Mouse (Mus musculus): ENCODE measurements around the gene Samd4b. TPM values are rescaled to one million over a fixed set of nuclear protein-coding genes. Genes with fewer than 3 reads are reported as not detected.

Gene Samd4b
- total and polyA plus RNA-seq, 2 experiments from 2014 or later, result 19.2 to 56.0 TPM

DNA sequence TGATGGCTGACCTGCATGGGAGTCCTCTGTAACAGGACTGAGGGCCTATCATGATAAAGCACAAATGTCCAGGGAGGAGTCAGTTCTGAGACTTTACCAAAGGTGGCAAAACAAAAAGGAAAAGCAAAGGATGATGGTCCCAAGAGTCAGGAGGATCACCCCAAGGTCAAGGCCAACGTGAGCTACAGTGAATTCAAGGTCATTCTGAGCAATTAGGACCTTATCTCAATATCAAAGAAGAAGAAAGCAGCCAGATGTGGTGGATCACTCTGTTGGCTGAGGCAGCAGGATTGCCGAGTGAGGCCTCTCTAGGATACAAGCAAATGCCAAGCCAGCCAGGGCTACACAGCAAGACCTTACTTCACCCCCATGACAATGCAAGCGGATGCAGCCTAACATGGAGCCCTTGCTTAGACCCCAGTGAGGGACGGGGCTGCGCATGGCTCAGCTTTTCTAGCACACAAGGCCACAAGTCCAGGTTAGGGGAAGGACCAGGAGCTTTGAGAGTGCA, 19.3 kb downstream of the Samd4b start:
- H3K27me3 ChIP-seq (ENCODE audit: insufficient read depth, low read length), result no peaks in the 10 kb centered on the region
- H3K36me3 ChIP-seq (ENCODE audit: insufficient read depth, low read length), result no peaks in the 10 kb centered on the region
- H3K27ac ChIP-seq (ENCODE audit: low read depth, low read length), result no peak overlapping the region
- WGBS, result 87% methylated on average over 5 of the region's 5 CpGs
- no peak overlapping the region for H3K4me3 ChIP-seq (ENCODE audit: low read depth, low read length)
- H3K4me2 ChIP-seq (ENCODE audit: low read depth, low read length, poor library complexity, severe bottlenecking), result no peak overlapping the region
- H3K4me1 ChIP-seq (ENCODE audit: insufficient read depth, low read length), result no peaks in the 10 kb centered on the region
- no peak for DNase-seq (ENCODE audit: low spot score)
- H3K9ac ChIP-seq (replicated peaks; ENCODE audit: low read length, poor library complexity, severe bottlenecking), result no peak overlapping the region
- TF ChIP-seq CTCF (IDR thresholded peaks at IDR 0.05), result no peak
- ATAC-seq (ENCODE audit: low FRiP score), result no peak
- no peaks in the 10 kb centered on the region for H3K9me3 ChIP-seq (ENCODE audit: low read length)

DNA sequence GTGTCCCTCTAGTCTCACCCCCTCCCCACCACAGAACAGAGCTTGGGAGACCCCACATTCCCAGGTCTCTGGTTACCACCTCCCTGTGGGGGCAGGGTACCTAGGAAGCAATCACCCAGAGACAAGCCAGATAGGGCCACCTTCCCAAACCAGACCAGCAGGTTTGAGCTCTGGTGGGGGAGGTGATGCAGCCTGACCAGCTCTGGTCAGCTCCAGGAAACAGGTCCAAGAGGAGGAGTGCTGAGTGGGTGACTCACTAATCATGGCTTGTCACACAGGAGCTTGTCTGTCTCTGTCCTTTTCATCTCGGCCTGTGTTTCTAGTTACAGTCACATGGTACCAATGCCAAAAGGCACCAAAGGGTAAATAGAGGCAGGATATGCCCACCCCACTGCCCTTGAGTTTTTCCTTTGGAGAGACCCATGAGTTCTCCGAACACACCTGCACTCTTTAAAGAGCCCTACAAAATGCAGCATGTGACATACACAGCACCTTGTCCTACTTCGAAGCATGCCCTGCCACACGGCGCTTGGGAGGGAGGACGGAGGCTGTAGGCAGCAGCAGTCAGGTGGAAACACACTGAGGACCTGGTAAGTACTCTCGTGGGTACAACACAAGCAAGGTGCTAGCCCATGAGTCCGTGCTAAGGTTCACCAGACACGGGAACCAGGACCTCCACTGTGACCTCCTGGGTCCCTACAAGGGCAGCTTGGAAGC, 20.0 kb downstream of the Samd4b start:
- Histone ChIP-seq H3K4me3 (ENCODE audit: low read depth, low read length) (no peak overlapping the region), H3K27me3 (ENCODE audit: insufficient read depth, low read length) (no peaks in the 10 kb centered on the region), H3K9ac (replicated peaks; ENCODE audit: low read length, poor library complexity, severe bottlenecking) (no peak overlapping the region), H3K36me3 (ENCODE audit: insufficient read depth, low read length) (no peaks in the 10 kb centered on the region), H3K9me3 (ENCODE audit: low read length) (no peaks in the 10 kb centered on the region), H3K4me2 (ENCODE audit: low read depth, low read length, poor library complexity, severe bottlenecking) (no peak overlapping the region), H3K27ac (ENCODE audit: low read depth, low read length) (no peak overlapping the region), H3K4me1 (ENCODE audit: insufficient read depth, low read length) (no peaks in the 10 kb centered on the region)
- no peak for ATAC-seq (ENCODE audit: low FRiP score)
- TF ChIP-seq CTCF (IDR thresholded peaks at IDR 0.05), result no peak
- DNase-seq (ENCODE audit: low spot score), result no peak
- 90% methylated on average over 9 of the region's 9 CpGs for WGBS

DNA sequence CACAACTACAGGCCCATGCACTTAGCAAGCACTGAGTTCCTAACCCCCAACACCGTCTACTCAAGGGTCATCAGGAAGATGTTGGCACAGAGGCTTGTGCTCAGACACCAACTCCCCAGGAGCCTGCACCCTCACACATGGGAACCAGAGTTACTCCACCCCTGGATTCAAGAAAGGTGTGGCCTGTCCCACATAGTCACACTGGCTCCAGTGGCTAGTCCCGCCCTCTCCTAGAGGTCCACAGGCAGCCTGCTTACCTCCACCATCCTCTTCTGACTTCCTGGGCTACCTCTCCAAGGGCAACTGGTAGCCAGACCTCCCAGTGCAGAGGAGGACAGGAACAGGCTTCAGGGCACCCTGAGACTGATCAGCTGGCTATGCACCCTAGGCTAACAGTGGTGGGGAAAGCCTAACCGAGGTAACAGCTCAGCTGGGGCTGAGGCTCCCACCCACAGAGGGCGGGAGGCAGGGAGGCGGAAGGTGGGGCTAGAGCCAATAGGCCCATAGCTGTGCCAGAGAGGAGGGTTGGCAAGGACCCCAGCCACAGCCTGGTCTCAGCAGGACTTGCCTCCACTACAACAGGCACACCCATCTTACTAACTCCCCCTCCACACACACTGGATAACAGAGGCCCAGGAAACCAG, 21.6 kb downstream of the Samd4b start:
- no peak overlapping the region for H3K27ac ChIP-seq (ENCODE audit: low read depth, low read length)
- H3K9me3 ChIP-seq (ENCODE audit: low read length), result no peaks in the 10 kb centered on the region
- DNase-seq (ENCODE audit: low spot score), result peak; percentile 64
- H3K4me3 ChIP-seq (ENCODE audit: low read depth, low read length), result no peak overlapping the region
- H3K27me3 ChIP-seq (ENCODE audit: insufficient read depth, low read length), result no peaks in the 10 kb centered on the region
- 76% methylated on average over 5 of the region's 5 CpGs for WGBS
- no peaks in the 10 kb centered on the region for H3K36me3 ChIP-seq (ENCODE audit: insufficient read depth, low read length)
- TF ChIP-seq CTCF (IDR thresholded peaks at IDR 0.05), result no peak
- no peaks in the 10 kb centered on the region for H3K4me1 ChIP-seq (ENCODE audit: insufficient read depth, low read length)
- H3K9ac ChIP-seq (replicated peaks; ENCODE audit: low read length, poor library complexity, severe bottlenecking), result no peak overlapping the region
- 0 out of 2 replicates have a peak, but pooled peaks have one; percentile 32 for ATAC-seq (ENCODE audit: low FRiP score)
- H3K4me2 ChIP-seq (ENCODE audit: low read depth, low read length, poor library complexity, severe bottlenecking), result no peak overlapping the region

DNA sequence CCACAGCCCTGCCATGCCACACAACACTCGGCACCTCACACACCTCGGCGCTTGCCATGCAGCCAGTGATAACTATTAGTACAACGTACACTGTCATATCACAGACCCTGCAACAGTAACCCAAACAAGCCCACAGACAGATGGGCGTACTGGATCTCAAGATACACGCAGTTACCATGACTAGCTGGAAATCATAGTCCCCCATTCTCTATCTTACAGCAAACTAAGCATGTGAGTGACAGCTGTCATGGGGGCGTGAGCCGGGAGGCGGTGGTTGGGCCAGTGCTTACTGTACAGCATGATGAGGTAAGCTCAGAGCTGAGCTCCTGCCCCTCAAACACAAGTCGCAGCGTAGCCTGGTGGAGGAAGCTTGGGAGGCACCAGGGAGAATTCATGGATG, 22.3 kb downstream of the Samd4b start:
- ATAC-seq (ENCODE audit: low FRiP score) (no peak), DNase-seq (ENCODE audit: low spot score) (no peak)
- Histone ChIP-seq H3K4me2 (ENCODE audit: low read depth, low read length, poor library complexity, severe bottlenecking) (no peak overlapping the region), H3K9ac (replicated peaks; ENCODE audit: low read length, poor library complexity, severe bottlenecking) (no peak overlapping the region), H3K4me3 (ENCODE audit: low read depth, low read length) (no peak overlapping the region), H3K36me3 (ENCODE audit: insufficient read depth, low read length) (no peaks in the 10 kb centered on the region), H3K4me1 (ENCODE audit: insufficient read depth, low read length) (no peaks in the 10 kb centered on the region), H3K27me3 (ENCODE audit: insufficient read depth, low read length) (no peaks in the 10 kb centered on the region), H3K9me3 (ENCODE audit: low read length) (no peaks in the 10 kb centered on the region), H3K27ac (ENCODE audit: low read depth, low read length) (no peak overlapping the region)
- no peak for TF ChIP-seq CTCF (IDR thresholded peaks at IDR 0.05)
- 96% methylated on average over 11 of the region's 11 CpGs for WGBS

DNA sequence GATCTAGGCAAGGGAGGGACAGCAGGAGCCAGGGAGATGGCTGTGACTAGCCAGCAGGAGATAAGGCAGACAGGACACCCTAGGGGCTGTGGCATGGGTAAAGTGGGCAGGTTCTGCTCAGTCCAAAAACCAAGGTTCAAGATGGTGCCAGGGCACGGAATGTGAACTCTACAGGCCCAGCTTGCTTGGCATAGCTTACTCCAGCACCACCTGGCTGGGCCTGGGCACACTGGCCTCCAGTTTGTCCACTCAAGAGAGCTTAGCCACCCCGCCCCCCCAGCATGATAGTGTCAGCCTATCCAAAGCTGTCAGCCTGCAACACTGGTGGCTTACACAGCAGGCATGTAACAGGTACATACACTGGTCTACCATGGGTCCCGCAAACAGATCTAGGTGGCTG, 24.7 kb downstream of the Samd4b start:
- 96% methylated on average over 3 of the region's 3 CpGs for WGBS
- ATAC-seq (ENCODE audit: low FRiP score) (no peak), DNase-seq (ENCODE audit: low spot score) (no peak)
- no peak for TF ChIP-seq CTCF (IDR thresholded peaks at IDR 0.05)
- H3K4me3 ChIP-seq (ENCODE audit: low read depth, low read length), result no peak overlapping the region
- no peak overlapping the region for H3K4me2 ChIP-seq (ENCODE audit: low read depth, low read length, poor library complexity, severe bottlenecking)
- H3K27me3 ChIP-seq (ENCODE audit: insufficient read depth, low read length), result no peaks in the 10 kb centered on the region
- H3K9me3 ChIP-seq (ENCODE audit: low read length), result no peaks in the 10 kb centered on the region
- no peaks in the 10 kb centered on the region for H3K4me1 ChIP-seq (ENCODE audit: insufficient read depth, low read length)
- H3K36me3 ChIP-seq (ENCODE audit: insufficient read depth, low read length), result peaks cover 3% of the 10 kb centered on the region; the same call in 1 of the 2 replicates
- no peak overlapping the region for H3K27ac ChIP-seq (ENCODE audit: low read depth, low read length)
- no peak overlapping the region for H3K9ac ChIP-seq (replicated peaks; ENCODE audit: low read length, poor library complexity, severe bottlenecking)

DNA sequence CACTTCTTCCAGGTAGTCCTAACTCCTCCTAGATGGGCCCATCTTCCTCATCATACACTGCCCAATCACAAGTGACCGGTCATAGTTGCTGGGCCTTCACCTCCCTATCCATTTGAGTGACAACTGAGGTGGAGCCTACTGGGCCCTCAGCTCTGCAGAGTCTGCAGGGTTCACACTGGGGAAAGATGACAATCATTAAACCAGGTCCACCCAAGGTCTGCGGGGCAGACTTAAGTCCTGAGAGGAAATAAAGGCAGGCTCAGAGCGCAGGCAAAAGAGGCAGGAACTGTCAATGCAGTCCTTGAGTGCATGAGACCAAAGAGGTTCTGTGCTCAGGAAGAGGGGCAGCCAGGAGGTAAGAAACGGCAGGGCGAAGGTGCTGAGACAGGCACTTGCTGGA, 25.3 kb downstream of the Samd4b start:
- Histone ChIP-seq H3K4me2 (ENCODE audit: low read depth, low read length, poor library complexity, severe bottlenecking) (no peak overlapping the region), H3K9ac (replicated peaks; ENCODE audit: low read length, poor library complexity, severe bottlenecking) (no peak overlapping the region)

More for the DNA sequence above, 25.3 kb downstream of the Samd4b start:
- TF ChIP-seq CTCF (IDR thresholded peaks at IDR 0.05), result no peak
- DNase-seq (ENCODE audit: low spot score), result no peak
- ATAC-seq (ENCODE audit: low FRiP score), result no peak
- H3K27me3 ChIP-seq (ENCODE audit: insufficient read depth, low read length), result no peaks in the 10 kb centered on the region
- peaks cover 5% of the 10 kb centered on the region for H3K36me3 ChIP-seq (ENCODE audit: insufficient read depth, low read length)
- WGBS, result 92% methylated on average over 5 of the region's 5 CpGs
- H3K4me1 ChIP-seq (ENCODE audit: insufficient read depth, low read length), result no peaks in the 10 kb centered on the region
- no peaks in the 10 kb centered on the region for H3K9me3 ChIP-seq (ENCODE audit: low read length)
- no peak overlapping the region for H3K4me3 ChIP-seq (ENCODE audit: low read depth, low read length)
- H3K27ac ChIP-seq (ENCODE audit: low read depth, low read length), result no peak overlapping the region

Data from midbrain, postnatal 0 days (tissue).